Mouse (Mus musculus): ENCODE measurements around the gene Gstm5.
"Not testable (repeated sequence)": the region's sequence is repeated elsewhere in the genome, so short reads cannot be mapped to it uniquely, and the experiment has no call there.

Gene Gstm5

DNA sequence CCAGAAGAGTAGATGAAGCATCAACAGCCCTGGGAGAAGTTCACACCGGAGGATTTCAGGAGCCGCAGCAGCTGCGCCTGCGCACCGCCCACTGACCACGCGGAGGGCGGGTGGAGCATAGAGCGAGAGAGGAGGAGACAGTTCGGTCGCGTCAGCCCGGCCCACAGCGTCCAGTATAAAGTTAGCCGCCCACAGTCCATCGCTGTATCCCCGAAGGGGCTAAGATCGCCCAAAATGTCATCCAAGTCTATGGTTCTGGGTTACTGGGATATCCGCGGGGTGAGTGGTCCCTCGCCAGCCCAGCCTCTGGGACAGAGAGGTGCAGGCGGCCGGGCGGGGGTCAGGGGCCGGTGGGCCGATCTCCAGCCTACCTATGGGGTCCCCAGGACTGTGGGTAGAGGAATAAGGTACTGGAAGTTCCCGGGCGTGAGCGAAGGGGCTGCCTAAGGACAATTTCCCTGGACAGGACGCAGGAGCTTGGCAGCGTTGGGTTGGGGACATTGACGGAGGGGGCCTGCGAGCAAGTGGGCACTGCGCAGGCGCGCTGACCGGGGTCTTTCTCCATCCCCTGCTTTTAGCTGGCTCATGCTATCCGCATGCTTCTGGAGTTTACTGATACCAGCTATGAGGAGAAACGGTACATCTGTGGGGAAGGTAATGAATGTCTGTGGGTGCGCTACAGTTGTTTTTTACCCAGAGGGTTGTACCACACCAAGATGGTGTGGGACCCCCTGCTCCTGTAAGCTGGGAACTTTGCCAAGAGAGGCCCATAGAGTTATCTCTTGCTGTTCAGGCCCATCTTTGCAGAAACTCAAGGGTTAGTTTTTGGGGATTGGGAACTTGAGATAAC lies at the start of gene Gstm5:
Gene Gstm5, plus strand, starts transcription at position 102 of the 850 bp plus-strand sequence.
- peak; percentile 89 to 91 for DNase-seq (ENCODE audit: low spot score in 2 of 2)

DNA sequence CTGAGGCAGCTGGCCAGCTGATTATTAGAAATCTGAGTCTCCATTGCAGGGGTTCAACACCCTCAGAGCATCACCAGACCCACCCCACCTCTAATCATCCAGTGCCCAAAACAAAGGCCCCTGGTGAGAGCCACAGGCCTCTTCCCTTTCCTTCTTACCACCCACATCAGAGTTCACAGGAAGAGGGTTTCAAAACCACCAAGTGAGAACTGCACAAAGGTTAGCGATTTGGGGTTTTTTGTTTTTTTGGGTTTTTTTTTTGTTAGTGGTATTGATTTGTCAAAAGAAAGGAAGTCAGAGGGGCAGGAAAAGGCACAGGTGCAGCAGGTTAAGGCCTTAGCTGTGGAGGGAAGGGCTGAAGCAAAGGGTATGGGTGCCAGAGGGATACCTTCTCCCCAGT lies 49.4 kb upstream of the Gstm5 start:
- DNase-seq (ENCODE audit: low spot score in 2 of 2): no peak

DNA sequence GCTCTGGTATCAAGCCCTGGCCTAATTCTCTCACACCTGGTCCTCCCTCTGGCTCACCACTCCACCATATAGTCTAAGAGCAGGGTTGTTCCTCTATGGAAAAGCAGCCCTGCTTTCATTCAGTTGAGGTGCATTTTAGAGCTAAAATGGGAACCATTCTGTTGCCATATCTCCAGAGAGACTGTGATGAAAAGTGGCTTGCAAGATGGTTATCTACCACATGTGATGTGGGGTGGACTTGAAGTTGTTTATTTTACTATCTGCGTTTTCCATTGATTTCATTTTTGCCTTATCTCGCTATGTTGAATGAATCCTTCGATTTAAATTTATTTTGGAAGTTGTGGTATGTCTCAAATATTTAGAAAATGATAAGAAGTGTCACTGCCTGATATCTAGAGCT lies 48.8 kb upstream of the Gstm5 start:
- DNase-seq (ENCODE audit: low spot score in 2 of 2): no peak

DNA sequence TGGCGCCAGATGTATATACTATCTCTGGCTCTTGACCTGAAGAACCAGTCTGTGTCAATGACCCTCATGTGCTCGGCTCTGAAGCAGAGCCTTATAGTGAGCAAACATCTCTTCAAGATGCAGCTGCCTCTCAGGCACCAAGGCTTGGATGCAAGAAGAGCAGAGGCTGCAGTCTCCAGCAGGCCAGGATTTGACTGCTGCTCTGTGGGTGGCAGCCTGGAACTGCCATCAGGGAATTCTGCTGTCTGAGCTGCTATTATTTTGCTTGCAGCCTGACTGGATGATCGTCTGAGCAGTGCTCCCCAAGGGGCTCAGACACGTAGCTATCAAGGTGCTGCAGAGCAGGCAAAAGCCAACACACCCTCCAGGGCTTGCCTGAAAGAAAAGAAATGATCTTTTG lies 47.5 kb upstream of the Gstm5 start:
- no peak for DNase-seq (ENCODE audit: low spot score in 2 of 2)

DNA sequence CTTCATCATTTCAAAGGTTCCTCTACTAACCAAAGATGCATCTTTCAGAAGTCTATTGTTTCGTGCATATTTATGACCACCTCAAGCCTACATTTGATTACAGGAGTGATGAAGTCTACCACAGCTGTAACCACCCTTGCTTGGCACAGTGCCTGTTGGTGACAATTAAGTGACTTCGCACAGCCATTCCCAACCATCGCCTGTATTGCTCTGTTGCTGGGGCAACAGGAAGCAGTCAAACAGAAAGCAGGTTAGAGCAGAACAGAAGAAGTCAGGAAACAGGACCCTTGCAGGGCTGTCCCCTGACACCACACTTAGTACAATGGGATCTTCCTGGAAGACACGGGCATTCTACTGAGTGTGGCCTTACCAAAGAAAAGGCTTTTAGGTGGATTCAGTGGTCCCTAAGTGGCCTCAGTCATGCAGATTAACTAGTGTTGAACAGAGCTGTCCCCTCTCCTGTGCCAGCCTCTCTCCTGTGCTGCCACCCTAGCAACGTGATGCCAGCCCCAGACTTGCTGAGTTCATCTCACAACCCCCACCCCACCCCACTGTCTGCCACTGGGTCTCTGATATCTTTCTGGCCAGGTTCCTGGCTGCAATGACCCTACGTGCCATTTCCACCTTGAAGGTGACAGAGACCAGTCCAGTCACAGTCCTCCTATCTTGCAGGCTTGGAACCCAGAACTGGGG lies 46.5 kb upstream of the Gstm5 start:
- no peak for DNase-seq (ENCODE audit: low spot score in 2 of 2)

DNA sequence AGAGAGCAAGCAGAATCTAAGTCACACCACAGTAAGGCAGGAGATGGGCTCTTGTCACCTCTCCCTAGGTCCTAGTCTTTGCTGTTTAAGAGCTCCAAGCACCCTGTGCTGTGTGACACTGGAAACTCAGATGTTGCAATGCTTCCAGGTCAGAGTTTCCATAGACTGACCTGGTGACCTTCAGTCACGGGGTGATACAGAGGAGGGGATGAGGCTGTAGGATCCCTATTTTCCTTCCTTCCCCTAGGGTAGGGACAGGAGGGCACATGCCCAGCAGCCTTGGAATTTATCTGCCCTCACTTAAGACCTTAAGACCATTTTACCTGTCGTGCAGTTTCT lies 46.0 kb upstream of the Gstm5 start:
- no peak for DNase-seq (ENCODE audit: low spot score in 2 of 2)

DNA sequence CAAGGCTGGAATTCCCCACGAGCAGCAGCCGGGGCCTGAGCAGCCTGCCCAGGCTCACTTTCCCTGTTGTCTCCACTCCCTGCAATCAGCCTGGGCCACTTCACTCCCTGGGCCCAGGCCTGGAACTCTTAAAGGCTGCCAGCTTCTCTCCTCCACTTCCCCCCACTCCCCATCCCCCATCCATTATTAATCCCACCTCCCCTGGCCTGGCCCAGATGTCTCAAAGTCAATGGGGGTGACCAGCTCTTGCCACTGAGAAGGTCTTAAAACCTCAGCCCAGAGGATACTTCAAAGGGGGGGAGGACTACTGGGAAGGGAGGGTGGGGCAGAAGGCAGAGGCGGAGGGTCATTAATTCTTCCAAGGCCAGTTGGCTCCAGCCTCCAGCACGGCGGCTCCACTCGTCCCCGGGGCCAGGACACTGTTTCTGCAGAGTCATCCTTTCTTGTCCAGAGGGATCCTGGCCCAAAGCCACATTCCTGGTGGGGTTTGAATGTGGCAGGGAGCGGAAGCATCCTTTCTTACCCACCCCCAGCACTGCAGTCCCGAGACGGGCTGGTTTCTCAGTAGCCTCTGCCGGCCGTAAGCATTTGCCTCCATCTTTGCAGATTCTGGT lies 45.1 kb upstream of the Gstm5 start:
- no peak for DNase-seq (ENCODE audit: low spot score in 2 of 2)

DNA sequence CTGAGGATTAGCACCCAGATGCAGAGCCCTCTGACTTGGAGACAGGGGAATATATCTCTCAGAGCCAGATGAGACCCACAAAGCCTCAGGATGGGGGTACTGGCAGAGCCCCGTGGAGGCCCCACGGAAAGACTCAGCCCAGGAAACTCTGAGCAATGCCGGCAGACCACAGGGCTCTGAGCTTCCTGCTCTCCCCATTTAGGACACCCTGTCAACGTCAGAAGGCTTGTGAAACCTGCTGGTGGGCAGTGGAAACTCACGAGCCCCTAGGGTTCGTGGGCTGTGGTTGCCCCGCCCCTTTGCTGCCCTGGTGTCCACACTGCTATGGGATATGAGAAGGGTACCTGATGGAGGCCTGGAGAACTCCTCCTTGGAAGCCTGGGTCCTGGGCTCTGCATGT lies 42.8 kb upstream of the Gstm5 start:
- no peak for DNase-seq (ENCODE audit: low spot score in 2 of 2)

DNA sequence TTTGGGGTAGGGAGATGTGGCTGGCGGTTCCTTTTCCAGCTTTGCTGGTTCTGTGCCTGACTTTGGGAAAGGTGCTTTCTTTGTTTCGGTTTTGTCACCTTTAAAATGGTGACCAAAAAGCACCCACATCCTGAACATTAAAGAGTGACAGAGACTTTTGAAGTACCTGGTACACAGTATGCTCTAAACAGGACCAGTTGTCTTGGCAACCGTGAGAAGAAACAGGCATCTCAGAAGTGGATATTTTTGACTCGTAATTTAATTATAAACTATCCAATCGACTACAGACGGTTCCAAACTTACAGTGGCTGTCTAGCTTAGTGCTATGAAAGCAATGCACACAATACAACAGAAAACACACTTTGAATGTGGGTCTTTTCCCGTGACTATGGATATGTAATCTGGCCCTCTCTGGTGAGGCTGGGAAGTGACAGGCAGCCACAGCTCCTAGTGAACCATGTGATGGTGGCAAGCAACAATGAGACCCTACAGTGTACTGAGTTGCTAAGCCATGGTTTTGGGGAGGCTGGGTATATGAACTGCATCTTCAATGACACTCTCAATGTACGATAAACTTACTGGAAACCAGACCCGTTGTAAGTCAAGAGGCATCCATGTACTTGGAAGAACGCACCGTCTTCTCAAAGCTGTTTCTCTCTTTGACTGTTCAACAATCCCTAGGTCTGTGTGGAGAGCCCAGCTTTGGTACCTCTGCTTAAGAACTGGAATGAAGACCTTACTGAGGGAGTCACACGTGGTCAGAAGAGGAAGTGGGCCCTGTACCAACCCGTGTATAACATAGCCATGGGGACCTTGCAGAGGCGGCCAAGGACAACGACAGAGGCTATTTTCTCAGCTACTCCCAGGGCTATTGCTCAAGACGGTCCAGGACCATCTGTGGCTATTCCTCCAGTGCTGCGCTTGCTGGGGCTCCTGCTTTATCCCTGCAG lies 42.1 kb upstream of the Gstm5 start:
- DNase-seq (ENCODE audit: low spot score in 2 of 2): no peak

DNA sequence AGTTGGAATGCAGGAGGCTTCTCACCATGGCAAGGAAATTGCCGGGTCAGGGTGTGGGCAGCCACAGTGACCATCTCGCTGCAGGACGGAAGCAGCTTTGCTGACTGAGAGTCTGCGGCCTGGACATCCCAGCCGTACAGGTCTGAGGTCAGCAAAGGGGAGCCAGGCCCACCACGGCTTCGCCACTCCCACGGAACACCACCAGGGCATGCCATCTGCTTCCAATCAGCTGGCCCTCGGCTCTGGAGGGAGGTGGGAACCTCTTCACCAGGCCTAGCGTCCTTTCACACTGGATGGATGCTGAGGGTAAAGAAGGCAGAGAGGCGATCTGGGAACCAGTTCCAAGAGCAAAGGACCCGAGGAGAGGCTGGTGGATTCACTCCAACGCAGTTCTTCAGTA lies 40.3 kb upstream of the Gstm5 start:
- no peak for DNase-seq (ENCODE audit: low spot score in 2 of 2)

DNA sequence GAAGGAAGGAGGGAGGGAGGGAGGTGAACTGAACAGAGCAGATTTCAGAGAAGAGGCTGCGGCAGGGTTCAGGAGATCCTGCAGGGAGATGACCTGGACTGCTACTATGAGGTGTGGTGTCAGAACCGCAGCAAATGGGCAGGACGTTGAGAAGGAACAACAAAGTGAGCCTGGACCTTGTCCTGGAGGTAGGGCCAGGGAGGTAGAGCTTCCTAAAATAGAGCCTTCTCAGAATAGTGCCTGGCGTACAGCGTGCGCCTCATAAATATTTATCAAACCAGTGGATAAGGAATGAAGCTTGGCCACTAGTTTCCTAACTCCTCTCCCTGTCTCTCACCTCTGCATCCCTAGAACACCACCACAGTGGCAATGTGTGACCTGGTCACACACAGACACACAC lies 38.0 kb upstream of the Gstm5 start:
- no peak for DNase-seq (ENCODE audit: low spot score in 2 of 2)

DNA sequence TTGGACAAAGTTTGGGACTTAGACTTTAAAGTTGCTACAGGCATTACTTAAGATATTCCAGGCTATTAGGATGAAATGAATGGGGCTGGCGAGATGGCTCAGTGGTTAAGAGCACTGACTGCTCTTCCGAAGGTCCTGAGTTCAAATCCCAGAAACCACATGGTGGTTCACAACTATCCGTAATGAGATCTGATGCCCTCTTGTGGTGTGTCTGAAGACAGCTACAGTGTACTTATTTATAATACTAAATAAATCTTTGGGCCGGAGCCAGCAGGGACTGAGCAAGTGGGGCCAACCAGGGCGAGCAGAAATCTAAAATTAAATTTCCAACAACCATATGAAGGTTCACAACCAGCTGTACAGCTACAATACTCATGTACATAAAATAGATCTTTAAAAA lies 34.1 kb upstream of the Gstm5 start:
- not testable (repeated sequence) for DNase-seq (ENCODE audit: low spot score in 2 of 2)

DNA sequence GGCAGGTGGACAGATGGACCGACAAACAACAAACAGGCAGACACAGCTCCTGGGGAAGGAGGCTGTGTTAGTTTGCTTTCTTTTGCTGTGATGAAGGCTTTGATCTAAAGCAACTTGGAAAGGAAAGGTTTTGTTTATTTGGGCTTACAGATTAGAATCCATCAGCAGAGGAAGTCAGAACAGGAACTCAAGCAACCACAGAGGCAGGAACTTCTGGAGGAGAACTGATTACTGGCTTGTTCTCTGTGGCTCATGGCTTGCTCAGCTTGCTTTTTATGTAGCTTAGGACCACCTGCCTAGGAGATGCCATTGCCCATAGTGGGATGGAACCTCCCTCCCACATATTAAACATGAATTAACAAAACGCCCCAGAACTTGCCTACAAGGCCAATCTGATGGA lies 33.1 kb upstream of the Gstm5 start:
- DNase-seq (ENCODE audit: low spot score in 2 of 2): no peak

DNA sequence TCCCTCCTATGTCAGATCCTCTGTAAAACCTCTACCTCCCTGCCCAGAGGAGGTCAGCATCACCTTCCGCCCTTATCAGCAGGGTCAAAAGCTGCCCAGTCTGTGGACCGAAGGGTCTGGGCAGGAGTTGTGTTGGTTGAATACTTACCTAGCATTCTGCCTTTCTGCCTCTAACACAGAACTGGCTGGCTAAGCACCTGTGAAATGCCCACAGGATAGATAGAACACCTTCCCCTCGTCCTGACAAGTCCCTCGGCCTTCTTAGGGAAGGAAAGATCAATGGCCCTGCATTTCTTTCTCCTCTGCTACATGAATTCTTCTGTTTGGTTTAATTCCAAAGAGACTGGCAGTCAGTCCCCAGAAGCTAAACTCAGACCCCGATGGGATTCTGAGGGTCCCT lies 32.1 kb upstream of the Gstm5 start:
- no peak for DNase-seq (ENCODE audit: low spot score in 2 of 2)

DNA sequence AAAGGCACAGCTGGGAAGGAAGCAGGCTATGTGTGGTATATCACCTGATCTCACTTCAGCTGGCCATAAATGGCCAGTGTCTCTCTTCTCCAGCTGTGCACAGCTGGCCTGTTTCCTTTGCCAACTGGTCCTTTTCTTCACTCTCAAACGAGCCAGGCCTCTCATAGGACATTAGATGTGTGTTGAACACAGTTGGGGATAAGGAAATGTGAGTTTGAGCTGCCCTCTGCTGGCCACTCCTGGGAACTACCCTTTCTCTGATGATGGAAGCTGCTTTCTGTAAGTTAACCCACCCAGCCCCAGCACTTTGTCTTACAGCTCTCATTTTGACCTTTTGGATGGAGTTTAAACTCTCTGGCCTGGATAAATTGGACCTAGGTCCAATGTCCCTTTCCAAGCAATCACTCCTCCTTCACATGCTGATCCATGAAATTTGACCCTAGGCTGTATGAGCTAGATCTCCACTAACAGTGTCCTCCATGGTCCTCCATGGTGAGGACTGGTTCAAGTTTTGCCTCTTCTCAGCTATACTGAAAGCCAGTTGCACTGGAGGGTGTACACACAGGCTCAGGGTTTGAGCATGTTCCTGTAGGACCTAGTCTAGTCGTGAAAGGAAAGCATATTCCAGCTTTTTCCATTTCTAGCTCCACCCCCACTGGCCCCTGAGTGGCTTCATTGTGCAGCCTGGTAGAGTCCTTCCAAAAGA lies 31.6 kb upstream of the Gstm5 start:
- DNase-seq (ENCODE audit: low spot score in 2 of 2): peak; percentile 95 to 96

DNA sequence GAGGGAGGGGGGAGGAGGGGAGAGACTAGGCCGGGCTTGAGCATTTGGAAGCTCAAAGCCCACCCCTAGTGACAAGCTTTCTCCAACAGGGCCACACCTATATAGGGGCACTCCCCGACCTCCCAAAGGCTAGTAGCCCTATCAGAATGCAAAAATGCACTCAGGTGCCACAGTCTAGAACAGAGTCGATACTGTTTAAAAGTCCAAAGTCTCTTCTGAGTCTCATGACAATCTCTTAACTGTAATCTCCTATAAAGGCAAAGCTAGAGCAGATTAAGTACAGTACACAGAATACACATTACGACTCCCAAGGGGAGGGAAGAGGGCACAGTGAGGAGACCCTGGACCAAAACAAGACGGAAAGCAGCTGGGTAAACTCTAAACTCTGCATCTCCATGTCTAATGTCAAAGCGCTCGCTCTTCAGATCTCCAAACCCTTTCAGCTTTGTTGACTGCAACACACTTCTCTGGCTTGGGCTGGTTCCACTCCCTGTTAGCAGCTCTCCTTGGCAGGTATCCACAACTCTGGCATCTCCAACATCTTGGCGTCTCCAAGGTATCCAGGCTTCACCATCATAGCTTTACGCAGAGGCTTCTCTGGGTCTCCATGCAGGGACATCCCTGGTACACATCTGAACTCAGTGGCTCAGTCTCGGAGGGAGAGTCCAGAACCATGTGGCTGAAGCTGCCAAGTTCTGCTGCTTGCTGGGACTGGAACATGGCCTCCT lies 30.1 kb upstream of the Gstm5 start:
- DNase-seq (ENCODE audit: low spot score in 2 of 2): no peak

DNA sequence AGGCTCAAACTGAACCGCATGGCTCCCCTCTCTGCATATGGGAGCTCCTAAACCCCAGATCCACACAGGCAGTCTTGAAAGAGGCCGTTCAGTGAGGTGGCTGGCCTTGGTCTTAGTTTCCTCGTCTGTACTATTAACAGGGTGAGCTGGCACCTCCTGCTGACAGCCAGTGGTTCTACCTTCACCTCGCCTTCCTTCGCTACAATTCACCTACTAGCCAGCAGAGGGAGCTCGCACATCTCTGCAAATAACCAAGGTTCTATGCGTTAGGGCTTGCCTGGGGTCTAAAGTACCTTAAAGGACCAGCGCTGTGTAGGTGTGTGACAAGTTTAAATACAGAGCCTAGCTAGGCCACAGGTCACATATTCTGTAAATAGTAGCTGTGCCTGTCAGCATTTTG lies 28.5 kb upstream of the Gstm5 start:
- peak; percentile 85 to 94 for DNase-seq (ENCODE audit: low spot score in 2 of 2)

DNA sequence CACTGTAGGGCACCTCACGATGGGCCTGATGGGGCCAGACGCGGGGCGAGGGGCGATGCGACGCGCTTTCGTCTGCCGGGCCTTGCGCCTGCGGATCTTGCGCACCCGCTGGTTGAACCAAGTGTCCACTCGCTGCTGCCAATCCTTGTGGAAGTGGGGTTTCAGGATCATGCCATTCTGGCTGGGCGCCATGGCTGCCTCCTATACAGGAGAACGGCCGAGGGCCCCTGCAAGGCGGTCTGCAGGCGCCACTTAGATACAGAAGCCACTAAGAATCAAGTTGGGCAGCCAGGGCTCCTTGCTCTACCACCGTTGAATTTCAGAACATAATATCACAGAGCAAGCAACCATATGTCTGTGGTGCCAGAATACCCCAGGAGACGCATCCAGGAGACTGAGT lies 27.2 kb upstream of the Gstm5 start:
- DNase-seq (ENCODE audit: low spot score in 2 of 2): no peak

DNA sequence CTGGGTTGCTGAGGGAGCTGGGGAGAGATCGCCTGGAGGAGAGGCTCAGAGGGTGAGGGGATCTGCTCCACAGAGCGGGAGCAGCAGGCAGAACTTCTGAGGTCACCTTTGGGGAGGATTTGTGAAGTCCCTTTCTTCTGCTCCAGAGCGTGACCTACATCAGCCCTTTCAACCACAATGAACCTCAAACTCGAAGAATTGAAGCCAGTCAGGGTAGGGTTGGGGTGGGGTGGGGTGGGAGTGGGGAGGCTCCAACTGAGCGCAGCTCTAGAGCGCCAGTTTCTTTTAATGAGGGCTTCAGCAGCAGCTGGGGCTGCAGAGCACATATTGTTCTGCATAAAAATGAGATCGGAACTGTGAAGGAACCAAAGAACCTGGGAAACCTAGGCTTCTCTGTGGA lies 26.5 kb upstream of the Gstm5 start:
- DNase-seq (ENCODE audit: low spot score in 2 of 2): no peak

DNA sequence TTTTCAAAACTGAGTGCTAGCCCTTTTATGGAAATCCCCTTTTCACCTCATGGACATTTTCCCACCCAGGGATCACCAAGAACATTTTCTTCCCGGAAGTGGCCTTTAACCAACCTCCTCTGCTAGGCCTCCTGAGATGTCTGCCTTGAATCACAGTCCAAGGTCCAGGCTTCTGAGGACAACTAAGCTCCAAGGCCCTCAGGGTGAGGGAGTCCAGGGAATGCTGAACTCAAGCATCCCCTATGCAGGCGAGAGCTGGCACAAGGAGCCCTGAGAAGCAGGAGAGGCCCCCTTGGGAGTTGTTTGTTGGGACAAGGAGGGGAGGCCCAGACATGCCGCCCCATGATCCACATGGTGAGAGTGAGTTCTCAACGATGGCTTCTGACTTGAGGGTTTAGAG lies 25.7 kb upstream of the Gstm5 start:
- DNase-seq (ENCODE audit: low spot score in 2 of 2): no peak
